Mouse (Mus musculus) erythroblast, embryonic 14.5 days (primary cell): ENCODE results near the gene Cfd.

ENCODE experiments used
- GATA1 ChIP-seq: IDR thresholded peaks from 2 replicates; pipeline ENCODE4 v1.6.1; 2012; ENCODE audit warnings: low read length, inconsistent platforms, mixed read lengths
- TAL1 ChIP-seq: IDR thresholded peaks from 3 replicates; pipeline ENCODE4 v1.6.1; 2012; ENCODE audit warnings: low read length, inconsistent platforms, mixed read lengths

- TF ChIP-seq TAL1 (no peak), GATA1 (no peak)
Observed at GRCm38 (mm10) chr10:79862049-79862788, 28.4 kb upstream of the Cfd start.
